Mouse (Mus musculus): ENCODE results near the gene Fam32a.

GRCm38 (mm10) chr8:72215871-72216270 lies 3.7 kb upstream of the Fam32a start:
- no peak for TF ChIP-seq CTCF (conservative IDR thresholded peaks at IDR 0.05; ENCODE audit: insufficient read depth, insufficient read length, low read depth, low read length)
- no peak for TF ChIP-seq POLR2A (IDR thresholded peaks at IDR 0.05; ENCODE audit: low read depth, low read length)

All from kidney, adult 2 months (tissue).